Mouse (Mus musculus) thymus, adult 2 months (tissue): Measurements from ENCODE around the gene Pdzd7. TPM values are rescaled to one million over a fixed set of nuclear protein-coding genes. Genes with fewer than 3 reads are reported as not detected.

Experiments
- DNase-seq: peaks from one replicate; pipeline ENCODE4 v3.0.0; 2021
- H3K27ac ChIP-seq: fragments of 200-500 bp; 2 replicates; pipeline ENCODE4 v1.5.1; 2012; ENCODE audit warnings: low read length, control low read depth; ENCODE audit not compliant: control insufficient read depth, insufficient read depth
- H3K27me3 ChIP-seq: fragments of 200-500 bp; 2 replicates; pipeline ENCODE4 v1.6.1; 2012; ENCODE audit warnings: mild to moderate bottlenecking, low read length, moderate library complexity, mixed read lengths; ENCODE audit not compliant: control insufficient read depth, insufficient read depth
- H3K36me3 ChIP-seq: fragments of 200-500 bp; 2 replicates; pipeline ENCODE4 v1.6.1; 2012; ENCODE audit warnings: mild to moderate bottlenecking, low read length, moderate library complexity; ENCODE audit not compliant: control insufficient read depth, insufficient read depth
- H3K4me1 ChIP-seq: fragments of 200-500 bp; replicated peaks from 2 replicates; pipeline ENCODE4 v1.6.1; 2012; ENCODE audit warnings: low read length; ENCODE audit not compliant: control insufficient read depth, insufficient read depth
- H3K4me3 ChIP-seq: fragments of 200-500 bp; 2 replicates; pipeline ENCODE4 v1.5.1; 2012; ENCODE audit warnings: mild to moderate bottlenecking, low read length, control low read depth, moderate library complexity; ENCODE audit not compliant: control insufficient read depth, insufficient read depth
- CTCF ChIP-seq: fragments of 200-500 bp; IDR thresholded peaks from 2 replicates; pipeline ENCODE4 v1.5.1; 2012; ENCODE audit warnings: mild to moderate bottlenecking, control low read depth, low read length, moderate library complexity, borderline replicate concordance; ENCODE audit not compliant: control insufficient read depth, poor library complexity, insufficient read depth; ENCODE audit errors: extremely low read depth
- POLR2A ChIP-seq: fragments of 200-500 bp; IDR thresholded peaks from 2 replicates; pipeline ENCODE4 v1.6.1; 2012; ENCODE audit warnings: mild to moderate bottlenecking, low read length, control low read depth, moderate library complexity; ENCODE audit not compliant: control insufficient read depth, poor library complexity, insufficient read depth; ENCODE audit errors: extremely low read depth
- WGBS: fragments of 180-500 bp; shearing (Covaris S2); methylation state at CpG from one replicate; pipeline ENCODE4 v1.1.7; 2018; 5-methylcytosine and 5-hydroxymethylcytosine counted together
- polyA plus RNA-seq: library from polyadenylated mRNA; depleted of rRNA; stranded (reverse); fragments of >200 nt; gene quantifications from 2 replicates; pipeline ENCODE4 v1.2.3, GENCODE M21; 2012

Pdzd7 gene
- polyA plus RNA-seq, 1 experiment = 0.47 TPM

- H3K4me3 ChIP-seq = no peak overlapping the region
- H3K27me3 ChIP-seq = no peaks in the 10 kb centered on the region
- H3K36me3 ChIP-seq = no peaks in the 10 kb centered on the region
- WGBS = 45% methylated on average over 20 of the region's 20 CpGs
- no peak overlapping the region for H3K27ac ChIP-seq
- peaks cover 6% of the 10 kb centered on the region; the same call in 1 of the 2 replicates for H3K4me1 ChIP-seq
- TF ChIP-seq CTCF = peak; percentile 76; the same call in 1 of the 2 replicates
- TF ChIP-seq POLR2A = no peak
- DNase-seq = peak; percentile 67
Measured at GRCm38 (mm10) chr19:45030746-45031693, 14.5 kb downstream of the Pdzd7 start.

DNA sequence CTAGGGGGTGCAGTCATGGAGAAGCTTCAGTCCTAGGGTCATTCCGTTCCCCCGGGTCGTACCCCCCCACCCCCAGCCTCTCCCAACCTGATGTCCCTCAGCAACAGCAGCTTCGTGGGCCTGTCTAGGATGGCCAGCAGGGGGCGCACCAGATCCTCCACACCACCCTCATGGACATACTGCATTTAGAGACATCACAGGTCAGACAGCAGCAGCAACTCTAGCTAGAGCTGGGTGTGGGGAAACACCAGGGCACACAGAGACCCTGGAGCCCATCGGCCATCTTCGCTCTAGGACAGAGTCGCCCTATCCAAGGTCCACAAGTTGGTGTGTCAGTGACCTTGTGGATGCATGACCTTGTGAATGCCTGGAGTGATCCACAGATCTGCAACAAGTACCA is 15.4 kb downstream of the Pdzd7 start:
- H3K27me3 ChIP-seq = no peaks in the 10 kb centered on the region
- H3K4me3 ChIP-seq = no peak overlapping the region

DNA sequence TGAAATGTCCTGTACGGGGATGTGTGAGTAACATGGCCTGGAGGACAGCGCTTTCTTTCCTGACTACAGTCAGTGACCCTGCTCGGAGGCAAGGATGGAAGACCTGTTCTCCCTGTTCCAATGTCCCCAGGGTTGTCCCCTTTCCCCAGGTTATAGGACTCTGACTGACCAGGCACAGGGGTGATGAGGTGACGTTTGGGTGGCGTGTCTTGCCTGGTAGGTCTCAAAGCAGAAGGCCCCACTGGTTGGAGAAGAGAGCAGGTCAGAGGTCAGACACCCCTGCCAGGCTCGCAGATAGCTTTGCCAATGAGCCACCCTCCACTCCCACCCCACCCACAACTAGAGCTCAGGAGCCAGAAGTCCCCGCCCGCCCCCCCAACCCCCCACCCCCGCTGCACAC is 15.9 kb downstream of the Pdzd7 start:
- Histone ChIP-seq H3K27me3 (no peaks in the 10 kb centered on the region), H3K27ac (no peak overlapping the region), H3K36me3 (no peaks in the 10 kb centered on the region), H3K4me1 (peaks cover 6% of the 10 kb centered on the region; the same call in 1 of the 2 replicates), H3K4me3 (no peak overlapping the region)
- WGBS = 72% methylated on average over 9 of the region's 9 CpGs
- DNase-seq = no peak
- TF ChIP-seq POLR2A (no peak), CTCF (no peak)

More for the DNA sequence above, 15.4 kb downstream of the Pdzd7 start:
- no peak overlapping the region for H3K27ac ChIP-seq
- peaks cover 6% of the 10 kb centered on the region; the same call in 1 of the 2 replicates for H3K4me1 ChIP-seq
- 30% methylated on average over 8 of the region's 8 CpGs for WGBS
- no peaks in the 10 kb centered on the region for H3K36me3 ChIP-seq
- DNase-seq = peak; percentile 60
- TF ChIP-seq CTCF = peak; percentile 95
- TF ChIP-seq POLR2A = no peak

DNA sequence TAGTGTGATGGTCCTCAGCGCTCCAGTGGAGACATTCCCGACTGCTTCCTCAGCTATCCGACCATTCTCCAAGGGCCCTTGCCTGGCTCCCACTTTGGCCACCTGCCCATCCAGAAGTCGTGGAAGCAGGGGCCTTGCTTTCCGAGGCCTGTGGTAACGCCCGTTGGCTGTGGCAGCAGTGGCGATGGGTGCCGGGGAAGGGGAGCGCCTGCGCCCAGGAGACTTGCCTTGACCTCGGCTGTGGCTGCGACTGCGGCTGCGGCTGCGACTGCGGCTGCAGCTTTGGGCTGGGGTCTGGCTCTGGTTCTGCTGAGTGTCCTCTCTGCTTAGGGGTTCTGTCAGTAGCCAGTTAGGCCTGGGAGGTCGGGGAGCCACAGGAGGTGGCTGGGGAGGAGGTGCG is 16.8 kb downstream of the Pdzd7 start:
- DNase-seq = no peak
- WGBS = 89% methylated on average over 19 of the region's 19 CpGs
- H3K36me3 ChIP-seq = no peaks in the 10 kb centered on the region

DNA sequence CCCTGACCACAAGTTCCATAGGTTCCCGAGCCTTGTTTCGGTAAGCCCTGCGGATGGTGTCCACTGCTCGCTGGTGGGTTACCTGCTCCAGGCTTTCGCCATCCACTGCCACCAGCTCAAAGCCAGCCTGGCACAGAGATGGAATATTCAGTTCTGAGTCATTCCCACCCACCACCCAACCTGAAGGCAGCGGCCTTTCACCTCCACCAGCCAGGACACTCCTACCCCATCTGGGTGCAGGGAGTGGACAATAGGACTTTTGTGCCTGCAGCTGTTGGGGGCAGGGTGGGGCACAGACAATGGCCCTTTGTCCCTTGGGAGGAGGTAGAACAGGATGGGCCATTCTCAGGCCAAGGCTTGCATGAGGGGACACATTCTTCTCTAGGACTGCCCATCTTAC is 17.7 kb downstream of the Pdzd7 start:
- Histone ChIP-seq H3K36me3 (no peaks in the 10 kb centered on the region), H3K4me1 (peaks cover 6% of the 10 kb centered on the region; the same call in 1 of the 2 replicates), H3K27me3 (no peaks in the 10 kb centered on the region), H3K4me3 (no peak overlapping the region), H3K27ac (no peak overlapping the region)
- DNase-seq = no peak
- WGBS = 97% methylated on average over 6 of the region's 6 CpGs
- no peak for TF ChIP-seq CTCF
- no peak for TF ChIP-seq POLR2A

More for the DNA sequence above, 16.8 kb downstream of the Pdzd7 start:
- Histone ChIP-seq H3K4me1 (peaks cover 6% of the 10 kb centered on the region; the same call in 1 of the 2 replicates), H3K27ac (no peak overlapping the region), H3K27me3 (no peaks in the 10 kb centered on the region), H3K4me3 (no peak overlapping the region)
- TF ChIP-seq CTCF = no peak
- no peak for TF ChIP-seq POLR2A

DNA sequence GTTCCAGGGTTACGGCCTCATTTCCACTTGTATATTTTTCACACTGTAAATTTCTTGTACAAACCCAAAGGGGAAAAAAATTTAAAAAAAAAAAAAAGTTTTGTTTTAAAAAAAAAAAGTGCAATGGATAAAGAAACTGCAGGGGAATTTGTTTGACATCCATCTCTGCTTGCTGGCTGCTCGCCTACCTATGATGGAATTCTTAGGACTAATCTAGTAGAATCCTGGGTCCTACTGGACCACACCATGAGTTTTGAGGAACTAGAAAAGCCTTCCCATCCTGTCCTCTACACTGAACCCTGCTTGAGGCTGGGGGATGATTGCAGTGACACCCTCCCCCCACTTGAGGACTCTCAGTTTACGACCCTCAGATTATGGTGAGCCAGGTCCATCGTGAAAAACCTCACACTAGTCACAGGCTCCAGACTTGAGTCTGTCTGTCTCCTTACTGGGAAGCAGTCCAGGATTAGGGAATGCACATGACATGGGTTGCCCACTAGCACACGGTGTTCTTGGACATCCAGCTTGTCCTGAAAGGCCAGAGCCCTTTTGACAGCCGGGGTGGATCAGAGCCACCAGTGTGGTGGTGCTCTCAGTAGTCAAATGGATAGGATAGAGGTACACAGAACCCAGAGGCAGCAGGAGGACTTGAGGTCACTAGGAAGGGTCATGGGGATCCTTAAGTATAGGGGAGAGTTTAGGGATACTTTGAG is 18.4 kb downstream of the Pdzd7 start:
- no peak overlapping the region for H3K27ac ChIP-seq
- WGBS = 86% methylated on average over 6 of the region's 6 CpGs
- no peak for DNase-seq

More for the DNA sequence above, 18.4 kb downstream of the Pdzd7 start:
- Histone ChIP-seq H3K4me1 (peaks cover 2% of the 10 kb centered on the region; the same call in 1 of the 2 replicates), H3K27me3 (no peaks in the 10 kb centered on the region), H3K4me3 (no peak overlapping the region), H3K36me3 (no peaks in the 10 kb centered on the region)
- TF ChIP-seq POLR2A (no peak), CTCF (no peak)
